Mouse (Mus musculus): ENCODE data around the gene Csf2ra. TPM values are rescaled to one million over a fixed set of nuclear protein-coding genes. Genes with fewer than 3 reads are reported as not detected.
A peak's percentile ranks its signal among the peaks of the same experiment; 100 is the strongest.
"Not testable (repeated sequence)": the region's sequence is repeated elsewhere in the genome, so short reads cannot be mapped to it uniquely, and the experiment has no call there.

The Csf2ra gene
- polyA plus RNA-seq, 1 experiment from 2014 or later, result 83.0 TPM

DNA sequence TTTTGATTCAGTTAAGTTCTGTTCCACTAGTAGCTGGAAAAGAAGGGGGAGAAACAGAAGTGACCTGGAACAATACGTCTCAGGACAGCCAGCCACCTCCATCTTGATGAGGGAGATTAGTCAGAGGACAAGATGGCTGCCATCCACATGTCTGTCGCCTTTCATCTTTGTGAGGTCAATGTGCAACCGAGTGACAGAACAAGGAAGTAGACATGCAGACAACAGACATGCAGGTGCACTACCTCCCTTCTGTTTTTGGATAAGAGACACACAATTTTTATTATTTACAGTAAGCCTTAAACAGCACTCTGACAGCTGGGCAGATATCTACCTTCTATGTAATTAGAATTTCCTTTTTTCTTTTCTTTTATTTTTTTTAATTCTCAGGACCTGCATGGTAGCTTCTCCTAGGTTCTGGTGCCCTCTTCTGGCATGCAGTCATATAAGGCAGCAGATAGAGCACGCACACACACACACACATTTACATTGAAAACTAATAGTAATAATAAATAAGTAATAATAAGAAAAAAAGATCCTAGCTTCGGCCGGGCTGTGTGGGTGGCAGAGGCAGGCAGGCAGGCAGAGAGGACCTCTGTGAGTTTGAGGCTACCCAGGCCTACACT lies 4.4 kb downstream of the Csf2ra start:
- WGBS, result 89% methylated on average over 6 of the region's 6 CpGs
- no peaks in the 10 kb centered on the region; the same call in 1 of the 2 replicates for H3K27me3 ChIP-seq (replicated peaks)
- no peak overlapping the region for H3K4me3 ChIP-seq (replicated peaks)
- 0 out of 2 replicates have a peak, but pooled peaks cover 5% of the 10 kb centered on the region for H3K4me1 ChIP-seq
- no peaks in the 10 kb centered on the region for H3K36me3 ChIP-seq
- H3K27ac ChIP-seq (replicated peaks), result no peak overlapping the region
- H3K9ac ChIP-seq (replicated peaks), result no peak overlapping the region
- ATAC-seq (ENCODE audit: low FRiP score), result no peak
- H3K9me3 ChIP-seq (replicated peaks), result no peaks in the 10 kb centered on the region
- H3K4me2 ChIP-seq, result no peak overlapping the region

DNA sequence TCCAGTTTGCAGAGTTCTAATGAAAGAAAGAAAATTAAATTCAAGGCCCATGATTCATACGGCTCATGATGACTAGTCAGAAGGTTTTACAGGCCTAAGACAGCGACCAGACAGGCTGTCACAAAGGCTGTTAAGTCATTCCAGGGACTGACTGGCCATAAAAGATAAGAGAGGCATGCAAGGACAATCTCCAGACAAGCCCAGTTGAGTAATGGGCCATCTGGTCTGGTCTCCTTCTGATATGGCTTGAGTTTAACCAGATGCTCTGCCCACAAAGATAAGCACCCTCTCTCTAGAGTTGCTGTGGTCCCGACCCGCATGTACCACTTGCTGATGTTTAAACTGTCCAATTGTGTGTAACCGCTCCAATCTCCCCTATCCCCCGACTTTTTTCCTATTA lies 20.7 kb downstream of the Csf2ra start:
- H3K27ac ChIP-seq (replicated peaks); H3K36me3 ChIP-seq; H3K4me2 ChIP-seq; H3K27me3 ChIP-seq (replicated peaks); H3K4me1 ChIP-seq; H3K9me3 ChIP-seq (replicated peaks); H3K9ac ChIP-seq (replicated peaks); H3K4me3 ChIP-seq (replicated peaks); ATAC-seq (ENCODE audit: low FRiP score): not testable (repeated sequence)
- WGBS, result 79% methylated on average over 6 of the region's 6 CpGs

DNA sequence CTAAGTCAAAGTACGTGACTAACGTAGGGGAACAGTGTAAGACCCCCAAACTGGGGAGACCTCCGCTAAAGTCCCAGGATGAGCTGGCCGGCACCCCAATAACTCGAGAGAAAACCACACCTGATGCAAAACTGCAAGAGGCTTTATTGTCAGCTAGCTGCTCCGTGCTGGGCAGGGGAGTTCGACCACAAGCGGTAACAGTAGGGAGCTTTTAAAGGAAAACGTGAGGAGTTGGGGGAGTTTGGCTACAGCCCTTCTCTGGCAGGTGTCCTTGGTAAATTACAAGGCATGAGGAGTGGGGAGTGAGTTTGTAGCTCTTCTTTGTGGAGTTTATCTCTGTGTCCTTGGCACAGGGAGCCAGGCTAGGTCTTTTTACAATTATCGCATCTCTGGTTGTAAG lies 28.4 kb downstream of the Csf2ra start:
- no peaks in the 10 kb centered on the region for H3K27me3 ChIP-seq (replicated peaks)
- H3K9ac ChIP-seq (replicated peaks), result no peak overlapping the region
- no peak overlapping the region for H3K4me3 ChIP-seq (replicated peaks)
- H3K36me3 ChIP-seq, result no peaks in the 10 kb centered on the region
- WGBS, result 19% methylated on average over 10 of the region's 10 CpGs
- no peaks in the 10 kb centered on the region for H3K9me3 ChIP-seq (replicated peaks)
- H3K27ac ChIP-seq (replicated peaks), result no peak overlapping the region
- ATAC-seq (ENCODE audit: low FRiP score), result no peak
- H3K4me1 ChIP-seq, result no peaks in the 10 kb centered on the region
- H3K4me2 ChIP-seq, result no peak overlapping the region

DNA sequence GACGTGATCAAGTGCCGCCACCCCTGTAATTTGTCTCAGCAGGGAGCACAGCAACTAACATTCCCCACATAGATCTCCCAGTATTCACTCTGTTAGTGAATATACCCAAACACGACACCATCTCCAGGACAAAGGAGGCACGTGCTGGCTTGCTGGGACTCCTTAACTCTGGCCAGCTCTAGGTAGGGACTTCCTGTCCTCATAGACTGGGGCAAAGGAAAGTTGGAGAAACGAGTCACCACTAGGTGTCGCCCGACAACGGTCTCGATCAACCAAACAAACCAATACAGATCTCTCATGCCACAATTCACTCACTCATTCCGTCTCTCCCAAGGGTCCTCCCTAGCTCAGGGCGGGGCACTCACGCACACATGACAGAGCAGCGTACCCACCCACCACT lies 28.9 kb downstream of the Csf2ra start:
- no peaks in the 10 kb centered on the region for H3K4me1 ChIP-seq
- no peak overlapping the region for H3K27ac ChIP-seq (replicated peaks)
- no peak overlapping the region for H3K9ac ChIP-seq (replicated peaks)
- H3K9me3 ChIP-seq (replicated peaks), result no peaks in the 10 kb centered on the region
- no peak overlapping the region for H3K4me3 ChIP-seq (replicated peaks)
- no peaks in the 10 kb centered on the region for H3K36me3 ChIP-seq
- 13% methylated on average over 13 of the region's 13 CpGs for WGBS
- no peak for ATAC-seq (ENCODE audit: low FRiP score)
- H3K27me3 ChIP-seq (replicated peaks), result no peaks in the 10 kb centered on the region
- no peak overlapping the region for H3K4me2 ChIP-seq

DNA sequence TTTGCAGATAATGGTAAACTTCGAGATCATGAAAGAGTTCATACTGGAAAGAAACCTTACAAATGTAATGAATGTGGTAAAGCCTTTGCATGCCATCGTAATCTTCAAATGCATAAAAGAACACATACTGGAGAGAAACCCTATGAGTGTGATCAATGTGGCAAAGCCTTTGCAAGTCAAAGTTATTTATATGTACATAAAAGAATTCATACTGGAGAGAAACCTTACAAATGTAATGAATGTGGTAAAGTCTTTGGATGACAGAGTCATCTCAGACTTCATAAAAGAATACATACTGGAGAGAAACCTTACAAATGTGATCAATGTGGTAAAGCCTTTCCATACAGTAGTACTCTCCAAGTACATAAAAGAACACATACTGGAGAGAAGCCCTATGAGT lies 44.6 kb downstream of the Csf2ra start, which contains the start of gene Gm6020:
Gm6020 (plus strand) TSS at position 301 of the 400 bp plus-strand sequence.
- not testable (repeated sequence) for H3K27me3 ChIP-seq (replicated peaks); H3K36me3 ChIP-seq; H3K4me2 ChIP-seq; H3K27ac ChIP-seq (replicated peaks); H3K9ac ChIP-seq (replicated peaks); H3K4me1 ChIP-seq; ATAC-seq (ENCODE audit: low FRiP score); H3K4me3 ChIP-seq (replicated peaks)
- 0 out of 2 replicates have a peak, but pooled peaks cover 18% of the 10 kb centered on the region for H3K9me3 ChIP-seq (replicated peaks)
- WGBS, result 86% methylated on average over 2 of the region's 2 CpGs

DNA sequence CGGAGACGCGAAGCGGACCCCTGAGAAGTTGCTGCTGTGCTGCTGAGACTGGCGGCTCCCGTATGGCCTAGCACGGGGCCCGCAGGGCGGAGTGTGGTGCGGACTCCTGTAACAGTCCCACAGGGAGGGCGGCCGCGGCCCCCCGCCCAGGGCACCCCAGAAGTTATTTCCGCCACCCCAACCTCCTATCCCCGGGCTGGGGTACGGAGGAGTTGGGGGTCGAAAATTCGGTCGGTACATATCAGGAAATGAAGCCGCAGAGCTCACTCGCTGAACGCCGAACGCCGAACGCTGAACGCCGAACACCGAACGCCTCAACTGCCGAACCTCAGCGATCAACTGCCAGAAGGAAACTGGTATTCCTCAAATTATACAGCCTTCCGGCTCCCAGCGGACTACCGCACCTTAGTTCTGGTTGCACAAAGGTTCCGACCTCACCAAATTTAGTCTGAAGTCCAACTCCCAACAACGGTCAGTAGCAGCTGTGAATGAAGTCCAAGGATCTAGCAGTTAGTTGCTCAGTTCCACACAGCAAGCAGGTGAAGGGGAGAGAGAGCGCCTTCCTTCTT lies 52.4 kb downstream of the Csf2ra start, which contains the start of gene Gm7102:
Gm7102 (minus strand) TSS at position 554 of the 569 bp plus-strand sequence.
- Histone ChIP-seq H3K27me3 (replicated peaks) (no peaks in the 10 kb centered on the region), H3K4me1 (no peaks in the 10 kb centered on the region), H3K36me3 (no peaks in the 10 kb centered on the region), H3K9me3 (replicated peaks) (0 out of 2 replicates have a peak, but pooled peaks cover 1% of the 10 kb centered on the region), H3K9ac (replicated peaks) (no peak within 1 kb of the TSS; the same call in 1 of the 2 replicates), H3K4me2 (peak within 1 kb of the TSS; percentile 59), H3K4me3 (replicated peaks) (peak within 1 kb of the TSS; percentile 35), H3K27ac (replicated peaks) (no peak within 1 kb of the TSS)
- no peak for ATAC-seq (ENCODE audit: low FRiP score)
- WGBS, result 30% methylated on average over 39 of the region's 39 CpGs

Other genes with a start within 250 kb of the Csf2ra start
- 60.9 and 65.1 TPM in 2 replicates for gene Zfp950, start 87.6 kb downstream of the Csf2ra start, polyA plus RNA-seq (2015; fragmentation: Nextera tagmentation; extraction: Ambion mirVana)
- gene Gm7102, start 52.1 kb downstream of the Csf2ra start, polyA plus RNA-seq (2015; fragmentation: Nextera tagmentation; extraction: Ambion mirVana), result 0.24 and 0.29 TPM in 2 replicates
- not detected in 2 replicates for gene Gm6020, start 44.5 kb downstream of the Csf2ra start, polyA plus RNA-seq (2015; fragmentation: Nextera tagmentation; extraction: Ambion mirVana)
- not detected in 2 replicates for gene Gm21060, start 68.6 kb upstream of the Csf2ra start, polyA plus RNA-seq (2015; fragmentation: Nextera tagmentation; extraction: Ambion mirVana)

All from neural tube, embryonic 15.5 days (tissue).